Mouse (Mus musculus): ENCODE results near the gene Mettl1.

DNA sequence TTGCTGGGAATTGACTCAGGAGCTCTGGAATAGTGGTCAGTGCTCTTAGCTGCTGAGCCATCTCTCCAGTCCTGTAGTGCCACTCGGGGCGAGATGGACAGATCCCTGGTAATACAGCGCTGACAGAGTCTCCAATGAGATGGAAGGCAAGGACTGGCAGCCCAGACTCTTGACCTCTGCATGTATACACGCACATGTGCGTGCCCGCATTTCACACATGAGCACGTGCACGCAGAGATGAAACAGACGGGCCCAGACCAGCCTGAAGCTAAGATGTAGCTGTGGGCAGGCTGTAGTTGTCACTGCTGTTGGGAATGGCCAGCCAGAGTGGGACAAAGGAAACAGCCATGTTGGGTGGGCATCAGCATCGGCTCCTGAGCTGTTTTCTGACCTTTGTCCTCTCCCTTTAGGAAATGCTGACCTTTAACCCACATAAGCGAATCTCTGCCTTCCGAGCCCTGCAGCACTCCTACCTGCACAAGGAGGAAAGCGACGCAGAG is 25.4 kb downstream of the Mettl1 start:
- TF ChIP-seq CTCF (IDR thresholded peaks at IDR 0.05; ENCODE audit: low read depth, low read length) (no peak), GATA1 (IDR thresholded peaks at IDR 0.05; ENCODE audit: borderline replicate concordance, low read length) (no peak)

Measured in G1E (cell line).